Mouse (Mus musculus) MEL (cell line): ENCODE measurements around the gene Imp4. TPM values are rescaled to one million over a fixed set of nuclear protein-coding genes. Genes with fewer than 3 reads are reported as not detected.

ENCODE experiments used
- DNase-seq: peaks from one replicate; pipeline ENCODE4 v3.0.0; 2011; ENCODE audit warnings: low read depth, low spot score
- H3K27ac ChIP-seq: 2 replicates; pipeline ENCODE4 v1.5.1; 2012; ENCODE audit warnings: low read depth, mild to moderate bottlenecking, control low read depth, low read length, moderate library complexity; ENCODE audit not compliant: control insufficient read depth
- H3K27me3 ChIP-seq, 2 experiments: fragments of 150-350 bp in 1 of 2; sonication (generic) in 1 of 2; 2 replicates each; pipeline ENCODE4 v1.6.1; 2012; ENCODE audit warnings: low read length in 2 of 2, mild to moderate bottlenecking in 2 of 2, improper control_type of control experiment in 1 of 2, moderate library complexity in 1 of 2; ENCODE audit not compliant: insufficient read depth in 2 of 2, control insufficient read depth in 1 of 2
- H3K36me3 ChIP-seq, 2 experiments: 2 replicates each; pipeline ENCODE4 v1.6.1; 2012 to 2014; ENCODE audit warnings: low read length in 2 of 2, improper control_type of control experiment in 1 of 2, inconsistent platforms in 1 of 2, mild to moderate bottlenecking in 1 of 2; ENCODE audit not compliant: insufficient read depth in 2 of 2, control insufficient read depth in 1 of 2
- H3K4me1 ChIP-seq, 2 experiments: fragments of 150-350 bp in 1 of 2; sonication (generic) in 1 of 2; 2 replicates each; pipeline ENCODE4 v1.6.1; 2012; ENCODE audit warnings: low read length in 2 of 2, improper control_type of control experiment in 1 of 2, mild to moderate bottlenecking in 1 of 2; ENCODE audit not compliant: insufficient read depth in 2 of 2, control insufficient read depth in 1 of 2
- H3K4me3 ChIP-seq, 2 experiments: fragments of 150-350 bp in 1 of 2; sonication (generic) in 1 of 2; 2 replicates each; pipeline ENCODE4 v1.5.1; 2012; ENCODE audit warnings: low read depth in 2 of 2, low read length in 2 of 2, mild to moderate bottlenecking in 2 of 2, moderate library complexity in 2 of 2, control low read depth in 1 of 2, improper control_type of control experiment in 1 of 2; ENCODE audit not compliant: control insufficient read depth in 1 of 2, insufficient read depth in 1 of 2
- H3K79me2 ChIP-seq: 2 replicates; pipeline ENCODE4 v1.6.1; 2012; ENCODE audit warnings: mild to moderate bottlenecking, low read length, moderate library complexity; ENCODE audit not compliant: control insufficient read depth, poor library complexity, insufficient read depth
- H3K9ac ChIP-seq: 2 replicates; pipeline ENCODE4 v1.6.1; 2012; ENCODE audit warnings: low read depth, mild to moderate bottlenecking, control low read depth, low read length, moderate library complexity; ENCODE audit not compliant: control insufficient read depth, poor library complexity, severe bottlenecking
- H3K9me3 ChIP-seq: fragments of 150-350 bp; sonication (generic); replicated peaks from 2 replicates; pipeline ENCODE4 v1.6.1; 2012; ENCODE audit warnings: mild to moderate bottlenecking, low read length, improper control_type of control experiment, moderate library complexity; ENCODE audit not compliant: insufficient read depth
- CHD1 ChIP-seq: IDR thresholded peaks from 2 replicates; pipeline ENCODE4 v1.6.1; 2012; ENCODE audit warnings: low read depth, mild to moderate bottlenecking, inconsistent platforms, low read length, improper control_type of control experiment
- CHD2 ChIP-seq: IDR thresholded peaks from 2 replicates; pipeline ENCODE4 v1.6.1; 2011; ENCODE audit warnings: low read length, improper control_type of control experiment
- CTCF ChIP-seq, 3 experiments: IDR thresholded peaks in 2 of 3; conservative IDR thresholded peaks in 1 of 3; 2 replicates each; pipeline ENCODE4 v1.5.1; 2011 to 2012; ENCODE audit warnings: low read length in 3 of 3, low read depth in 2 of 3, mild to moderate bottlenecking in 2 of 3, improper control_type of control experiment in 1 of 3, inconsistent platforms in 1 of 3, mixed read lengths in 1 of 3, moderate library complexity in 1 of 3; ENCODE audit not compliant: control insufficient read depth in 1 of 3, insufficient read depth in 1 of 3, poor library complexity in 1 of 3, severe bottlenecking in 1 of 3
- ELF1 ChIP-seq: IDR thresholded peaks from 2 replicates; pipeline ENCODE4 v1.6.1; 2014; ENCODE audit warnings: low read depth, mild to moderate bottlenecking, inconsistent platforms, low read length, improper control_type of control experiment, moderate library complexity
- EP300 ChIP-seq, 2 experiments: IDR thresholded peaks; 2 replicates each; pipeline ENCODE4 v1.6.1; 2011; ENCODE audit warnings: improper control_type of control experiment in 2 of 2, low read length in 2 of 2, low read depth in 1 of 2, mild to moderate bottlenecking in 1 of 2
- GABPA ChIP-seq: IDR thresholded peaks from 2 replicates; pipeline ENCODE4 v1.6.1; 2012; ENCODE audit warnings: low read depth, mild to moderate bottlenecking, inconsistent platforms, low read length, improper control_type of control experiment, moderate library complexity
- GATA1 ChIP-seq: IDR thresholded peaks from 2 replicates; pipeline ENCODE4 v1.6.1; 2011; ENCODE audit warnings: low read depth, low read length, improper control_type of control experiment
- HCFC1 ChIP-seq: IDR thresholded peaks from 2 replicates; pipeline ENCODE4 v1.6.1; 2012; ENCODE audit warnings: low read depth, mild to moderate bottlenecking, inconsistent platforms, low read length, improper control_type of control experiment, moderate library complexity
- JUND ChIP-seq: IDR thresholded peaks from 2 replicates; pipeline ENCODE4 v1.6.1; 2011; ENCODE audit warnings: low read depth, mild to moderate bottlenecking, improper control_type of control experiment, low read length
- KAT2A ChIP-seq: conservative IDR thresholded peaks from 2 replicates; pipeline ENCODE4 v1.6.1; 2012; ENCODE audit warnings: low read depth, low read length, improper control_type of control experiment, inconsistent platforms
- MAX ChIP-seq: IDR thresholded peaks from 2 replicates; pipeline ENCODE4 v1.6.1; 2011; ENCODE audit warnings: low read length, improper control_type of control experiment
- MEF2A ChIP-seq: IDR thresholded peaks from 2 replicates; pipeline ENCODE4 v1.6.1; 2014; ENCODE audit warnings: low read depth, mild to moderate bottlenecking, inconsistent platforms, low read length, improper control_type of control experiment; ENCODE audit not compliant: poor library complexity, insufficient replicate concordance, severe bottlenecking; ENCODE audit errors: extremely low read depth
- MXI1 ChIP-seq: IDR thresholded peaks from 2 replicates; pipeline ENCODE4 v1.6.1; 2011; ENCODE audit warnings: mild to moderate bottlenecking, low read depth, low read length, improper control_type of control experiment
- MYC ChIP-seq: IDR thresholded peaks from 2 replicates; pipeline ENCODE4 v1.6.1; 2011; ENCODE audit warnings: low read depth, mild to moderate bottlenecking, low read length, improper control_type of control experiment, moderate library complexity
- NELFE ChIP-seq: IDR thresholded peaks from 2 replicates; pipeline ENCODE4 v1.6.1; 2011; ENCODE audit warnings: low read depth, low read length, improper control_type of control experiment
- POLR2AphosphoS2 ChIP-seq: IDR thresholded peaks from 2 replicates; pipeline ENCODE4 v1.6.1; 2011; ENCODE audit warnings: low read length, improper control_type of control experiment
- POLR2AphosphoS5 ChIP-seq: IDR thresholded peaks from 2 replicates; pipeline ENCODE4 v1.6.1; 2012; ENCODE audit warnings: low read depth, borderline replicate concordance, mild to moderate bottlenecking, inconsistent platforms, low read length, moderate library complexity, mixed read lengths
- RAD21 ChIP-seq: IDR thresholded peaks from 2 replicates; pipeline ENCODE4 v1.6.1; 2011; ENCODE audit warnings: mild to moderate bottlenecking, low read depth, low read length, improper control_type of control experiment
- RCOR1 ChIP-seq: IDR thresholded peaks from 2 replicates; pipeline ENCODE4 v1.6.1; 2012; ENCODE audit warnings: low read depth, mild to moderate bottlenecking, inconsistent platforms, low read length, improper control_type of control experiment
- SIN3A ChIP-seq: IDR thresholded peaks from 2 replicates; pipeline ENCODE4 v1.6.1; 2012; ENCODE audit warnings: low read length, improper control_type of control experiment, inconsistent platforms
- SMC3 ChIP-seq: IDR thresholded peaks from 2 replicates; pipeline ENCODE4 v1.6.1; 2011; ENCODE audit warnings: low read depth, low read length, improper control_type of control experiment
- TAL1 ChIP-seq: IDR thresholded peaks from 2 replicates; pipeline ENCODE4 v1.6.1; 2012; ENCODE audit warnings: mild to moderate bottlenecking, inconsistent platforms, low read length, moderate library complexity, mixed read lengths
- TCF12 ChIP-seq: IDR thresholded peaks from 2 replicates; pipeline ENCODE4 v1.6.1; 2014; ENCODE audit warnings: low read depth, mild to moderate bottlenecking, inconsistent platforms, low read length, improper control_type of control experiment, moderate library complexity
- USF1 ChIP-seq: IDR thresholded peaks from 2 replicates; pipeline ENCODE4 v1.6.1; 2014; ENCODE audit warnings: low read depth, mild to moderate bottlenecking, inconsistent platforms, low read length, improper control_type of control experiment, moderate library complexity
- USF2 ChIP-seq, 2 experiments: IDR thresholded peaks; 2 replicates each; pipeline ENCODE4 v1.6.1; 2011 to 2012; ENCODE audit warnings: improper control_type of control experiment in 2 of 2, low read length in 2 of 2, borderline replicate concordance in 1 of 2, inconsistent platforms in 1 of 2, low read depth in 1 of 2, mild to moderate bottlenecking in 1 of 2; ENCODE audit not compliant: insufficient read depth in 1 of 2
- ZKSCAN1 ChIP-seq: IDR thresholded peaks from 2 replicates; pipeline ENCODE4 v1.6.1; 2012; ENCODE audit warnings: low read depth, mild to moderate bottlenecking, inconsistent platforms, low read length, improper control_type of control experiment, moderate library complexity
- ZMIZ1 ChIP-seq: IDR thresholded peaks from 2 replicates; pipeline ENCODE4 v1.6.1; 2012; ENCODE audit warnings: low read depth, mild to moderate bottlenecking, inconsistent platforms, low read length, improper control_type of control experiment, moderate library complexity
- ZNF384 ChIP-seq: IDR thresholded peaks from 2 replicates; pipeline ENCODE4 v1.6.1; 2012; ENCODE audit warnings: low read depth, mild to moderate bottlenecking, inconsistent platforms, low read length, improper control_type of control experiment
- polyA plus RNA-seq, 2 experiments: library from polyadenylated mRNA; stranded (reverse) in 1 of 2; unstranded in 1 of 2; fragments of >175 nt in 1 of 2; fragments of >200 nt in 1 of 2; gene quantifications; 2 replicates each; pipeline versions ENCODE4 v1.2.1 to v1.2.4; 2012; ENCODE audit warnings: low replicate concordance in 2 of 2, low read depth in 1 of 2; ENCODE audit not compliant: insufficient read length in 2 of 2, insufficient read depth in 1 of 2, missing spikeins in 1 of 2
- total RNA-seq: library from RNA; depleted of rRNA; stranded (reverse); fragments of 300-350 nt; gene quantifications from 2 replicates; pipeline ENCODE4 v1.2.3, GENCODE M21; 2012

Gene Imp4
- total and polyA plus RNA-seq, 3 experiments: 57.8 to 204 (median 125) TPM

DNA sequence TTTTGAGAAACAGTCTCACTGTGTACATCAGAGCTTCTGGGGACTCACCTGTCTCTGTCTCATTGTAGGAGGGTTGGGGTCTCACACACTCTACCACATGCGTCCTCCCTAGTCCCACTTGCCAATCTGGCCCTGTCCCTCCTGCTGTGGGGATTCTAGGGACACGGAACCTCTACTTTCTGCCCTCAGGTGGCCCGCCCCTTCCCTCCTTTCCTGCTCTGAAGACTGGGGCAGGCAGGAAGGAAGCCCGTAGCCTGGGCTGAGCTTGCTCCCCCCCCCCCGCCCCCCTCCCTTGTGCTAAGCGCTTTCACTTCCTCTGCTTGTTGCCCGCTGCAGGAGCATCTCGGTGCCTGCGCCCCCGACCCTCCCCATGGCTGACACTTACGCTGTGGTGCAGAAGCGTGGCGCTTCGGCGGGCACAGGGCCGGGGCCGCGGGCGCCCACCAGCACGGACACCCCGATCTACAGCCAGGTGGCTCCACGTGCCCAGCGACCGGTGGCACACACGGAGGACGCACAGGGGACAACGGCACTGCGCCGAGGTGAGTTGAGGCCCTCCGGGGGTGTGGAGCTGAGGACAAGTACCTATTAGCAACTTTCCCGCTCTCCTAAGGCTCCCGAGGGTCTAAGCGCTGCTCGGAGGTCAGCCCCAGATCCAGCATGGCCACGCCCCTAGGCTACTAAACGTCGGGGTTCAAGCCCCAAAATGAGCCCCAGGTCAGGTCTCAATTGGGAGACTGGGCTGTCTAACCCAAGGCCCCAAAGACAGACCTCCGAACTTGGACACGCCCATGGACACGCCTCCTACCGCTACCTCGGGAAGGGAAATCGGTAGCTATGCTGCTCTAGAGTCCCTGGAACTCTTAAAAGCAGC, 33.0 kb downstream of the Imp4 start (continued):
- TF ChIP-seq USF2 (IDR thresholded peaks at IDR 0.05; ENCODE audit: borderline replicate concordance in 1 of 2, insufficient read depth in 1 of 2, low read depth in 1 of 2, low read length in 2 of 2) (no peak), HCFC1 (no peak; the same call in 1 of the 2 replicates), KAT2A (no peak), ELF1 (0 out of 2 replicates have a peak, but pooled peaks have one; percentile 36), SMC3 (no peak), CHD1 (no peak), TAL1 (no peak), GABPA (no peak), CHD2 (no peak), RAD21 (no peak), POLR2AphosphoS2 (peak; percentile 24; the same call in 1 of the 2 replicates), CTCF (IDR thresholded peaks at IDR 0.05 in 2 of 3, conservative IDR thresholded peaks at IDR 0.05 in 1 of 3; ENCODE audit: control insufficient read depth in 1 of 3, insufficient read depth in 1 of 3, low read depth in 2 of 3, low read length in 3 of 3, poor library complexity in 1 of 3, severe bottlenecking in 1 of 3) (no peak), JUND (no peak), ZKSCAN1 (no peak), ZNF384 (no peak), SIN3A (0 out of 2 replicates have a peak, but pooled peaks have one; percentile 34)

DNA sequence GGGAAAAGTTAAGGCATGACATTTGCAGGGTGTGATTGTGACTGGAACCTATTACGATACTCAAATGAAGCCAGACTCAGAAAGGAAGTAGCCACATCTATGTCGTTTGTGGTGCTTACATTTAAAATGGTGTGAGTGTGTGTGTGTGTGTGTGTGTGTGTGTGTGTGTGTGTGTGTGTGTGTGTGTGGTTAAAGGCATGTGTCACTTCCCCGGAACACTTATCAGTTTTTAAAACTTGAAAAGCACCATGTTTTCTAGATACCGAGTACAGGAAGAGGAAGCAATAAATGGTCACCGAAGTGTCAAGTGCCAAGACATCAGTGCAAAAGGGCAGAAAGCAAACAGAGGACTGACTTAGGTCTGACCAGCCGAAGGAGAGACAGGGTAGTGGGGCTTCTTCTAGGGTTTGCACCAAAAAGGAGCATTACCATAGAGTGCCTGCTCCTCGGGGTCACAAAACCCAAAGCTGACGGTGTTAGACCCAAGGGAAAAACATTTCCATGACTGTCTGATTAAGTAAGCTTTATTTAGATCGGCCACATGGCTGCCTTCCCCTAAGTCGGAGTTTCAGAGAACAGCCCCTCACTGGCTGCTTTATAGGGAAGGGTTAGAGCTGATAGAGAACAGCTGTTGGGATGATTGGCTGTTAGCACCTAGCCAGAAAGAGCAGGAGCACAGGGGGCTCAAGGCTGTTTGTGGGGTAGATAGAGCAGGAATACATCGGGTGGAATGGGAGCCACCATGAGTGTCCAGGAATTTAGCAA, 39.4 kb downstream of the Imp4 start:
- Histone ChIP-seq H3K9me3 (no peaks in the 10 kb centered on the region), H3K27ac (peak overlapping the region; percentile 79), H3K4me3 (peak overlapping the region; percentile 23 to 40), H3K36me3 (peaks cover 0 to 24% of the 10 kb centered on the region in 2 experiments; a peak in 2 of 4 replicates), H3K79me2 (no peaks in the 10 kb centered on the region), H3K4me1 (peaks cover 21 to 33% of the 10 kb centered on the region in 2 experiments), H3K27me3 (no peaks in the 10 kb centered on the region), H3K9ac (peak overlapping the region; percentile 55)
- DNase-seq: peak; percentile 73
- TF ChIP-seq RAD21 (no peak), MYC (0 out of 2 replicates have a peak, but pooled peaks have one; percentile 61), ZMIZ1 (0 out of 2 replicates have a peak, but pooled peaks have one; percentile 26), SMC3 (no peak), ELF1 (peak; percentile 57; the same call in 1 of the 2 replicates), GATA1 (no peak; the same call in 1 of the 2 replicates), ZNF384 (no peak), MAX (peak; percentile 39; the same call in 1 of the 2 replicates), TCF12 (0 out of 2 replicates have a peak, but pooled peaks have one; percentile 51), MXI1 (peak; percentile 58), MEF2A (peak; percentile 22; the same call in 1 of the 2 replicates), JUND (no peak), CTCF (IDR thresholded peaks at IDR 0.05 in 2 of 3, conservative IDR thresholded peaks at IDR 0.05 in 1 of 3; ENCODE audit: control insufficient read depth in 1 of 3, insufficient read depth in 1 of 3, low read depth in 2 of 3, low read length in 3 of 3, poor library complexity in 1 of 3, severe bottlenecking in 1 of 3) (no peak), NELFE (no peak), TAL1 (no peak), POLR2AphosphoS5 (no peak), USF2 (IDR thresholded peaks at IDR 0.05; ENCODE audit: borderline replicate concordance in 1 of 2, insufficient read depth in 1 of 2, low read depth in 1 of 2, low read length in 2 of 2) (no peak), KAT2A (no peak), USF1 (no peak), EP300 (IDR thresholded peaks at IDR 0.05; ENCODE audit: low read depth in 1 of 2, low read length in 2 of 2) (peak; percentile 67 to 77; a peak in 3 of 4 replicates), RCOR1 (no peak; the same call in none of the 2 replicates)
